Mouse (Mus musculus) layer of hippocampus, postnatal 14 days (tissue): ENCODE results near the gene C87499. TPM values are rescaled to one million over a fixed set of nuclear protein-coding genes. Genes with fewer than 3 reads are reported as not detected.

Experiments
- DNase-seq, 2 experiments: peaks; one replicate each; pipeline ENCODE4 v3.0.0; 2021 to 2022; ENCODE audit warnings: low spot score in 2 of 2, mixed read lengths in 1 of 2
- long read RNA-seq, 2 experiments: library from polyadenylated mRNA; stranded (forward); transcript quantifications; one replicate each; pipeline ENCODE4 v2.0.0; 2021
- total RNA-seq, 2 experiments: library from RNA; stranded (reverse); gene quantifications; 2 replicates each; pipeline ENCODE4 v1.2.3; 2021

Gene C87499
- total RNA-seq, result not detected
- long read RNA-seq, experiment 1, result 0 reads
- long read RNA-seq, experiment 2, result 0 reads

GRCm38 (mm10) chr4:88634311-88634710, at the start of gene C87499:
C87499 (minus strand) TSS chr4:88634411.
- no peak for DNase-seq

- DNase-seq, result no peak
Measured at GRCm38 (mm10) chr4:88683812-88684211, 49.6 kb upstream of the C87499 start, which contains the start of gene Ifna2. Ifna2 (minus strand) TSS chr4:88683912.

GRCm38 (mm10) chr4:88681353-88681752, 47.1 kb upstream of the C87499 start:
- DNase-seq, result no peak

- peak in 1 of 2 experiments; percentile 26 for DNase-seq
Measured at GRCm38 (mm10) chr4:88680362-88680761, 46.2 kb upstream of the C87499 start.

GRCm38 (mm10) chr4:88676824-88677223, 42.6 kb upstream of the C87499 start, which contains the start of gene Ifna16:
Ifna16 (minus strand) TSS chr4:88676924.
- no peak for DNase-seq

- DNase-seq, result no peak
Measured at GRCm38 (mm10) chr4:88655461-88655860, 21.2 kb upstream of the C87499 start.

GRCm38 (mm10) chr4:88653644-88654043, 19.4 kb upstream of the C87499 start:
- DNase-seq, result no peak

GRCm38 (mm10) chr4:88644359-88644758, 10.1 kb upstream of the C87499 start, which contains the start of gene Ifna13:
Ifna13 (minus strand) TSS chr4:88644459.
- no peak for DNase-seq

GRCm38 (mm10) chr4:88642526-88642925, 8.3 kb upstream of the C87499 start:
- DNase-seq, result no peak

- peak; percentile 91 to 94 for DNase-seq
Measured at GRCm38 (mm10) chr4:88641077-88641831, 7.0 kb upstream of the C87499 start.

GRCm38 (mm10) chr4:88640704-88641076, 6.5 kb upstream of the C87499 start:
- DNase-seq, result no peak

- no peak for DNase-seq
Measured at GRCm38 (mm10) chr4:88603276-88603675, 30.9 kb downstream of the C87499 start, which contains the start of gene Ifna12. Ifna12 (minus strand) TSS chr4:88603376.

GRCm38 (mm10) chr4:88592285-88592684, 41.9 kb downstream of the C87499 start, which contains the start of gene Ifna9:
Ifna9 (minus strand) TSS chr4:88592385.
- DNase-seq, result no peak

Other genes starting within 250 kb of the C87499 start
- gene Hacd4, start 195.5 kb downstream of the C87499 start, total RNA-seq, result 1 to 10 TPM; 1.8 to 3.0 TPM
- gene Ifnb1, start 111.6 kb downstream of the C87499 start, total RNA-seq, result not detected
- gene Ifna15, start 76.2 kb downstream of the C87499 start, total RNA-seq, result not detected
- gene Ifna14, start 62.6 kb downstream of the C87499 start, total RNA-seq, result not detected
- not detected for gene Ifna9, start 42.0 kb downstream of the C87499 start, total RNA-seq
- gene Ifna12, start 31.0 kb downstream of the C87499 start, total RNA-seq, result not detected
- not detected for gene Ifna13, start 10.0 kb upstream of the C87499 start, total RNA-seq
- not detected for gene Ifna16, start 42.5 kb upstream of the C87499 start, total RNA-seq
- gene Ifna2, start 49.5 kb upstream of the C87499 start, total RNA-seq, result not detected
- not detected for gene Ifnab, start 56.9 kb upstream of the C87499 start, total RNA-seq
- 1 to 10 TPM; 1.1 to 2.1 TPM for gene Gm26566, start 87.4 kb upstream of the C87499 start, total RNA-seq
- gene Klhl9, start 88.1 kb upstream of the C87499 start, total RNA-seq, result 100 to 1,000 TPM; 105 to 106 TPM
- not detected for gene Gm13271, start 120.5 kb upstream of the C87499 start, total RNA-seq
- not detected for gene Gm13283, start 125.7 kb upstream of the C87499 start, total RNA-seq
- gene Gm13290, start 139.4 kb upstream of the C87499 start, total RNA-seq, result not detected
- not detected for gene Gm13289, start 142.5 kb upstream of the C87499 start, total RNA-seq
- not detected for gene Gm13272, start 145.4 kb upstream of the C87499 start, total RNA-seq
- not detected for gene Ifnz, start 147.7 kb upstream of the C87499 start, total RNA-seq
- not detected for gene Gm13276, start 151.3 kb upstream of the C87499 start, total RNA-seq
- not detected for gene Gm13277, start 154.2 kb upstream of the C87499 start, total RNA-seq
- not detected for gene Gm13278, start 157.1 kb upstream of the C87499 start, total RNA-seq
- gene Gm13275, start 160.1 kb upstream of the C87499 start, total RNA-seq, result not detected
- not detected for gene Gm13279, start 163.0 kb upstream of the C87499 start, total RNA-seq
- not detected for gene Gm13285, start 165.3 kb upstream of the C87499 start, total RNA-seq
- not detected for gene Gm13287, start 168.8 kb upstream of the C87499 start, total RNA-seq
- not detected for gene Gm13288, start 171.1 kb upstream of the C87499 start, total RNA-seq
- gene Ifna7, start 181.8 kb upstream of the C87499 start, total RNA-seq, result not detected
- gene Ifna11, start 185.5 kb upstream of the C87499 start, total RNA-seq, result not detected
- gene Ifna6, start 193.0 kb upstream of the C87499 start, total RNA-seq, result not detected
- gene Ifna5, start 201.1 kb upstream of the C87499 start, total RNA-seq, result not detected
- not detected for gene Ifna4, start 207.4 kb upstream of the C87499 start, total RNA-seq
- not detected for gene Ifna1, start 215.7 kb upstream of the C87499 start, total RNA-seq
- gene Ifne, start 245.8 kb upstream of the C87499 start, total RNA-seq, result not detected